Mouse (Mus musculus): Measurements from ENCODE around the gene Slfn9. TPM values are rescaled to one million over a fixed set of nuclear protein-coding genes. Genes with fewer than 3 reads are reported as not detected.

Slfn9 gene
- polyA plus RNA-seq, 1 experiment from 2014 or later: 5.0 TPM

- WGBS: 10% methylated on average over 28 of the region's 28 CpGs
- Histone ChIP-seq H3K27ac (ENCODE audit: low read depth, low read length) (no peak overlapping the region; the same call in 1 of the 2 replicates), H3K9ac (ENCODE audit: low read depth, low read length) (peak overlapping the region; percentile 5; the same call in 1 of the 2 replicates), H3K4me3 (ENCODE audit: low read depth, low read length) (peak overlapping the region; percentile 22; the same call in 1 of the 2 replicates), H3K36me3 (ENCODE audit: control insufficient read depth, insufficient read depth) (no peaks in the 10 kb centered on the region), H3K4me2 (replicated peaks; ENCODE audit: low read depth) (peak overlapping the region; percentile 46), H3K9me3 (ENCODE audit: control insufficient read depth) (no peaks in the 10 kb centered on the region), H3K4me1 (replicated peaks; ENCODE audit: control insufficient read depth, insufficient read depth, low read length) (no peaks in the 10 kb centered on the region), H3K27me3 (replicated peaks; ENCODE audit: control insufficient read depth, insufficient read depth, low read length) (peaks cover 33% of the 10 kb centered on the region)
- no peak for ATAC-seq
- TF ChIP-seq CTCF (IDR thresholded peaks at IDR 0.05; ENCODE audit: low read depth): no peak
Observed at GRCm38 (mm10) chr11:82951865-82952611, 39.6 kb downstream of the Slfn9 start.

- H3K9me3 ChIP-seq (ENCODE audit: control insufficient read depth): no peaks in the 10 kb centered on the region
- H3K27ac ChIP-seq (ENCODE audit: low read depth, low read length): peak within 1 kb of the TSS; percentile 11; the same call in 1 of the 2 replicates
- peak within 1 kb of the TSS; percentile 5; the same call in 1 of the 2 replicates for H3K9ac ChIP-seq (ENCODE audit: low read depth, low read length)
- H3K36me3 ChIP-seq (ENCODE audit: control insufficient read depth, insufficient read depth): no peaks in the 10 kb centered on the region
- TF ChIP-seq CTCF (IDR thresholded peaks at IDR 0.05; ENCODE audit: low read depth): no peak
- peaks cover 33% of the 10 kb centered on the region for H3K27me3 ChIP-seq (replicated peaks; ENCODE audit: control insufficient read depth, insufficient read depth, low read length)
- H3K4me1 ChIP-seq (replicated peaks; ENCODE audit: control insufficient read depth, insufficient read depth, low read length): no peaks in the 10 kb centered on the region
- 12% methylated on average over 10 of the region's 10 CpGs for WGBS
- no peak for ATAC-seq
- peak within 1 kb of the TSS; percentile 46 for H3K4me2 ChIP-seq (replicated peaks; ENCODE audit: low read depth)
- peak within 1 kb of the TSS; percentile 22; the same call in 1 of the 2 replicates for H3K4me3 ChIP-seq (ENCODE audit: low read depth, low read length)
Observed at GRCm38 (mm10) chr11:82950736-82951481, 40.7 kb downstream of the Slfn9 start, which contains the start of gene Slfn5. Gene Slfn5, plus strand, starts transcription at chr11:82951349.

- Histone ChIP-seq H3K9me3 (ENCODE audit: control insufficient read depth) (no peaks in the 10 kb centered on the region), H3K4me1 (replicated peaks; ENCODE audit: control insufficient read depth, insufficient read depth, low read length) (no peaks in the 10 kb centered on the region), H3K27me3 (replicated peaks; ENCODE audit: control insufficient read depth, insufficient read depth, low read length) (peaks cover 27% of the 10 kb centered on the region), H3K27ac (ENCODE audit: low read depth, low read length) (no peak overlapping the region), H3K36me3 (ENCODE audit: control insufficient read depth, insufficient read depth) (no peaks in the 10 kb centered on the region), H3K4me3 (ENCODE audit: low read depth, low read length) (no peak overlapping the region), H3K4me2 (replicated peaks; ENCODE audit: low read depth) (no peak overlapping the region), H3K9ac (ENCODE audit: low read depth, low read length) (no peak overlapping the region)
- TF ChIP-seq CTCF (IDR thresholded peaks at IDR 0.05; ENCODE audit: low read depth): no peak
- 79% methylated on average over 9 of the region's 9 CpGs for WGBS
- no peak for ATAC-seq
Observed at GRCm38 (mm10) chr11:82949036-82949435, 42.6 kb downstream of the Slfn9 start.

GRCm38 (mm10) chr11:82947457-82947856, 44.2 kb downstream of the Slfn9 start:
- Histone ChIP-seq H3K9me3 (ENCODE audit: control insufficient read depth) (no peaks in the 10 kb centered on the region), H3K27ac (ENCODE audit: low read depth, low read length) (no peak overlapping the region), H3K4me1 (replicated peaks; ENCODE audit: control insufficient read depth, insufficient read depth, low read length) (no peaks in the 10 kb centered on the region), H3K4me2 (replicated peaks; ENCODE audit: low read depth) (no peak overlapping the region), H3K4me3 (ENCODE audit: low read depth, low read length) (no peak overlapping the region), H3K36me3 (ENCODE audit: control insufficient read depth, insufficient read depth) (no peaks in the 10 kb centered on the region), H3K27me3 (replicated peaks; ENCODE audit: control insufficient read depth, insufficient read depth, low read length) (peaks cover 19% of the 10 kb centered on the region), H3K9ac (ENCODE audit: low read depth, low read length) (no peak overlapping the region)
- WGBS: 50% methylated on average over 4 of the region's 4 CpGs
- ATAC-seq: no peak
- no peak for TF ChIP-seq CTCF (IDR thresholded peaks at IDR 0.05; ENCODE audit: low read depth)

GRCm38 (mm10) chr11:82945636-82946035, 46.0 kb downstream of the Slfn9 start:
- Histone ChIP-seq H3K27me3 (replicated peaks; ENCODE audit: control insufficient read depth, insufficient read depth, low read length) (peaks cover 3% of the 10 kb centered on the region; the same call in 1 of the 2 replicates), H3K4me1 (replicated peaks; ENCODE audit: control insufficient read depth, insufficient read depth, low read length) (no peaks in the 10 kb centered on the region), H3K36me3 (ENCODE audit: control insufficient read depth, insufficient read depth) (no peaks in the 10 kb centered on the region), H3K4me3 (ENCODE audit: low read depth, low read length) (no peak overlapping the region), H3K4me2 (replicated peaks; ENCODE audit: low read depth) (no peak overlapping the region), H3K27ac (ENCODE audit: low read depth, low read length) (no peak overlapping the region), H3K9ac (ENCODE audit: low read depth, low read length) (no peak overlapping the region), H3K9me3 (ENCODE audit: control insufficient read depth) (no peaks in the 10 kb centered on the region)
- no peak for ATAC-seq
- TF ChIP-seq CTCF (IDR thresholded peaks at IDR 0.05; ENCODE audit: low read depth): no peak
- 53% methylated on average over 2 of the region's 2 CpGs for WGBS

- no peaks in the 10 kb centered on the region for H3K9me3 ChIP-seq (ENCODE audit: control insufficient read depth)
- ATAC-seq: no peak
- WGBS: 57% methylated on average over 6 of the region's 6 CpGs
- H3K9ac ChIP-seq (ENCODE audit: low read depth, low read length): no peak overlapping the region
- no peak overlapping the region for H3K27ac ChIP-seq (ENCODE audit: low read depth, low read length)
- H3K4me3 ChIP-seq (ENCODE audit: low read depth, low read length): no peak overlapping the region
- H3K27me3 ChIP-seq (replicated peaks; ENCODE audit: control insufficient read depth, insufficient read depth, low read length): no peaks in the 10 kb centered on the region
- no peaks in the 10 kb centered on the region for H3K36me3 ChIP-seq (ENCODE audit: control insufficient read depth, insufficient read depth)
- no peak for TF ChIP-seq CTCF (IDR thresholded peaks at IDR 0.05; ENCODE audit: low read depth)
- no peak overlapping the region for H3K4me2 ChIP-seq (replicated peaks; ENCODE audit: low read depth)
- H3K4me1 ChIP-seq (replicated peaks; ENCODE audit: control insufficient read depth, insufficient read depth, low read length): no peaks in the 10 kb centered on the region
Observed at GRCm38 (mm10) chr11:82943336-82943735, 48.3 kb downstream of the Slfn9 start.
